Mouse (Mus musculus) ES-Bruce4 (cell line): ENCODE results near the gene Mlf2. TPM values are rescaled to one million over a fixed set of nuclear protein-coding genes. Genes with fewer than 3 reads are reported as not detected.
A peak's percentile ranks its signal among the peaks of the same experiment; 100 is the strongest.

Experiments used
- H3K27ac ChIP-seq: 2 replicates; pipeline ENCODE4 v1.5.1; 2012; ENCODE audit warnings: low read length, inconsistent platforms; ENCODE audit not compliant: insufficient read depth
- H3K27me3 ChIP-seq: 2 replicates; pipeline ENCODE4 v1.6.1; 2012; ENCODE audit warnings: mild to moderate bottlenecking, low read length, inconsistent platforms; ENCODE audit not compliant: control insufficient read depth, poor library complexity, insufficient read depth, severe bottlenecking
- H3K36me3 ChIP-seq: 2 replicates; pipeline ENCODE4 v1.6.1; 2012; ENCODE audit warnings: inconsistent platforms, mild to moderate bottlenecking, low read length, moderate library complexity; ENCODE audit not compliant: control insufficient read depth, poor library complexity, insufficient read depth, severe bottlenecking
- H3K4me1 ChIP-seq: one replicate; pipeline ENCODE4 v1.8.1; 2011; ENCODE audit warnings: low read length; ENCODE audit not compliant: control insufficient read depth, insufficient read depth
- H3K4me3 ChIP-seq: 2 replicates; pipeline ENCODE4 v1.5.1; 2011; ENCODE audit warnings: low read depth, mild to moderate bottlenecking, low read length
- H3K9ac ChIP-seq: 2 replicates; pipeline ENCODE4 v1.6.1; 2012; ENCODE audit warnings: low read depth, mild to moderate bottlenecking, inconsistent platforms; ENCODE audit not compliant: poor library complexity, severe bottlenecking
- H3K9me3 ChIP-seq: replicated peaks from 2 replicates; pipeline ENCODE4 v1.6.1; 2012; ENCODE audit warnings: mild to moderate bottlenecking, low read length, inconsistent platforms; ENCODE audit not compliant: control insufficient read depth, poor library complexity, insufficient read depth, severe bottlenecking
- CTCF ChIP-seq: IDR thresholded peaks from one replicate; pipeline ENCODE4 v1.8.1; 2011; ENCODE audit warnings: low read depth, low read length
- EP300 ChIP-seq: IDR thresholded peaks from 2 replicates; pipeline ENCODE4 v1.6.1; 2011; ENCODE audit warnings: low read depth, low read length; ENCODE audit not compliant: insufficient read depth
- POLR2A ChIP-seq: IDR thresholded peaks from one replicate; pipeline ENCODE4 v1.8.1; 2011; ENCODE audit warnings: low read length; ENCODE audit not compliant: insufficient read depth
- polyA plus RNA-seq: library from polyadenylated mRNA; stranded (reverse); fragments of >200 nt; gene quantifications from 2 replicates; pipeline ENCODE4 v1.2.4, GENCODE M21; 2011; ENCODE audit warnings: low read depth; ENCODE audit not compliant: missing spikeins, insufficient read depth, insufficient read length

The Mlf2 gene
- polyA plus RNA-seq, 1 experiment = 263 TPM

- Histone ChIP-seq H3K27ac (no peak overlapping the region), H3K27me3 (no peaks in the 10 kb centered on the region)
- 0 out of 2 replicates have a peak, but pooled peaks have one; percentile 51 for TF ChIP-seq EP300
- no peak for TF ChIP-seq POLR2A
Measured at GRCm38 (mm10) chr6:124910032-124910431, 21.2 kb upstream of the Mlf2 start.

GRCm38 (mm10) chr6:124911533-124912218 lies 19.5 kb upstream of the Mlf2 start, which contains the start of gene Lag3:
TSS of gene Lag3 (minus strand) at chr6:124911705.
- no peak within 1 kb of the TSS for H3K4me3 ChIP-seq
- H3K27ac ChIP-seq = no peak within 1 kb of the TSS
- peaks cover 5% of the 10 kb centered on the region for H3K4me1 ChIP-seq
- no peaks in the 10 kb centered on the region for H3K9me3 ChIP-seq
- peak within 1 kb of the TSS; percentile 10; the same call in 1 of the 2 replicates for H3K9ac ChIP-seq
- TF ChIP-seq EP300 (no peak), CTCF (no peak), POLR2A (no peak)
- H3K36me3 ChIP-seq = 0 out of 2 replicates have a peak, but pooled peaks cover 6% of the 10 kb centered on the region
- H3K27me3 ChIP-seq = no peaks in the 10 kb centered on the region

More at GRCm38 (mm10) chr6:124910032-124910431, 21.2 kb upstream of the Mlf2 start:
- Histone ChIP-seq H3K9me3 (no peaks in the 10 kb centered on the region), H3K36me3 (0 out of 2 replicates have a peak, but pooled peaks cover 6% of the 10 kb centered on the region), H3K4me3 (peak overlapping the region; percentile 41), H3K9ac (peak overlapping the region; percentile 17; the same call in 1 of the 2 replicates), H3K4me1 (peaks cover 5% of the 10 kb centered on the region)

GRCm38 (mm10) chr6:124913214-124913613 lies 18.0 kb upstream of the Mlf2 start:
- Histone ChIP-seq H3K9ac (no peak overlapping the region), H3K4me1 (peaks cover 5% of the 10 kb centered on the region), H3K27me3 (no peaks in the 10 kb centered on the region), H3K27ac (no peak overlapping the region), H3K36me3 (0 out of 2 replicates have a peak, but pooled peaks cover 6% of the 10 kb centered on the region), H3K9me3 (no peaks in the 10 kb centered on the region), H3K4me3 (no peak overlapping the region)
- no peak for TF ChIP-seq EP300
- no peak for TF ChIP-seq POLR2A
- TF ChIP-seq CTCF = no peak

- TF ChIP-seq CTCF (no peak), POLR2A (no peak), EP300 (no peak)
- Histone ChIP-seq H3K4me3 (no peak overlapping the region), H3K27me3 (no peaks in the 10 kb centered on the region), H3K9ac (no peak overlapping the region), H3K4me1 (peaks cover 5% of the 10 kb centered on the region), H3K36me3 (0 out of 2 replicates have a peak, but pooled peaks cover 6% of the 10 kb centered on the region), H3K27ac (no peak overlapping the region), H3K9me3 (no peaks in the 10 kb centered on the region)
Measured at GRCm38 (mm10) chr6:124913721-124914285, 17.4 kb upstream of the Mlf2 start.

GRCm38 (mm10) chr6:124914511-124914910 lies 16.7 kb upstream of the Mlf2 start:
- peaks cover 3% of the 10 kb centered on the region for H3K4me1 ChIP-seq
- H3K27me3 ChIP-seq = no peaks in the 10 kb centered on the region
- H3K9me3 ChIP-seq = no peaks in the 10 kb centered on the region
- no peak for TF ChIP-seq POLR2A
- TF ChIP-seq EP300 = no peak
- no peak for TF ChIP-seq CTCF
- H3K4me3 ChIP-seq = no peak overlapping the region
- H3K36me3 ChIP-seq = 0 out of 2 replicates have a peak, but pooled peaks cover 6% of the 10 kb centered on the region
- no peak overlapping the region for H3K27ac ChIP-seq
- peak overlapping the region; percentile 29; the same call in 1 of the 2 replicates for H3K9ac ChIP-seq
